In the genomic region with DNA sequence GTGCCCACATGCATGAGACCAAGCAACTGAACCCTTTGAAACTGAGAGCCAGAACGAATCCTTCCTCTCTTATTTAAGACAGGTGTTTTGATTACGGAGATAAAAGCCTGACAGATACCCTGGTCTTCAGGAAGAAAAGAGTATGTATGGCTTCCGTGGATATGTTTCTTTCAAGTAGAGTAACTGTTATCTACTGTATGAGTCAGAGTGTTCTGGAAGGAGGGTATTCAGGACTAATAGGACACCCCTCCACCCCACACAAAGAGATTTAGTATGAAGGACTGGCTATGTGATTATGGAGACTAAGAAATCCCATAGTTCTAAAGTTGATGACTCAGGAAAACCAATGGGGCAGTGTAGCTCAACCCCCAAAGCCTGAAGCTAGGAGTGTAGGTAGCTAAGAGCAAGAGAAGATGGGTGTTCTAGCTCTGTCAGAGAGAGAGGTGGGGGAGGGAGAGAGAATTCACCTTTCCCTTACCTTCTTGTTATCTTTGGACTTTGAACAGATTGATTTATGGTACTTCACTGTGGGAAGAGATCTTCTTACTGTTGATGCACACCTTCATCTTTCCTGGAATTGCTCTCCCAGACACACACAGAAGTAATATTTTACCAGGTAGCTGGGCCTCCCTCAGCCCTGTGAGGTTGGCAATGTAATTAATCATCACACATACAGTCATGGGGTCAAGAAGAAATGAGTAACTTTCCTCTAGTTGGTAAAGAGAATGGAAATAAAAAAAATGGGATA, we compare ENCODE assay signal across 28 mouse cellular contexts.
DNase-seq lines count a peak whose midpoint lies in the region; ATAC-seq and TF ChIP-seq lines count a peak whose summit lies in the region.
"Had no signal": no experiment of that assay in that cellular context is flagged by ENCODE, and none has a peak within 500 bp of the region (broad histone marks: within the 10 kb centered on the region; RNA-seq: fewer than 3 reads in every experiment).

No protein-coding gene starts in this region.

- 0 out of 2 replicates have a peak, but pooled peaks have one; percentile 46 for ATAC-seq in kidney, embryonic 15.5 days (replicated peaks; ENCODE audit: low FRiP score)
- ATAC-seq in kidney, embryonic 14.5 days (ENCODE audit: low FRiP score, low TSS enrichment) = no peak
- peak; percentile 81 for ATAC-seq in liver, postnatal 0 days
- ATAC-seq in megakaryocyte-erythroid progenitor cell, adult 5-6 weeks (replicated peaks; ENCODE audit: low FRiP score, low TSS enrichment, poor library complexity, severe bottlenecking) = no peak
- ATAC-seq: CD4-positive, CD25-positive, alpha-beta regulatory T cell, adult 4 months; forebrain, embryonic 14.5 days; midbrain, embryonic 15.5 days had no signal

- no peak overlapping the region for H3K9ac ChIP-seq in kidney, embryonic 15.5 days
- no peak overlapping the region for H3K9ac ChIP-seq in kidney, embryonic 14.5 days (ENCODE audit: low read depth, low read length)
- H3K9ac ChIP-seq in liver, postnatal 0 days (replicated peaks) = no peak overlapping the region
- H3K9ac ChIP-seq: embryonic facial prominence, embryonic 12.5 days; heart, embryonic 13.5 days; hindbrain, embryonic 14.5 days; limb, embryonic 13.5 days; liver, embryonic 14.5 days; lung, embryonic 14.5 days; midbrain, embryonic 15.5 days; neural tube, embryonic 15.5 days had no signal

- no peak overlapping the region for H3K27ac ChIP-seq in kidney, embryonic 15.5 days
- no peak overlapping the region for H3K27ac ChIP-seq in kidney, embryonic 14.5 days (ENCODE audit: low read depth, low read length)
- H3K27ac ChIP-seq in liver, postnatal 0 days (ENCODE audit: low read depth) = no peak overlapping the region
- peak overlapping the region; percentile 50; the same call in 1 of the 2 replicates for H3K27ac ChIP-seq in small intestine, adult 2 months (ENCODE audit: insufficient read depth, low read depth, low read length)
- H3K27ac ChIP-seq: embryonic facial prominence, embryonic 12.5 days; heart, embryonic 13.5 days; hindbrain, embryonic 14.5 days; limb, embryonic 13.5 days; liver, embryonic 14.5 days; midbrain, embryonic 10.5 days; midbrain, embryonic 15.5 days; neural tube, embryonic 15.5 days had no signal

- no peak for TF ChIP-seq CTCF in liver, postnatal 0 days (IDR thresholded peaks at IDR 0.05; ENCODE audit: low read depth)
- no peak for TF ChIP-seq CTCF in small intestine, adult 2 months (IDR thresholded peaks at IDR 0.05; ENCODE audit: extremely low read depth, insufficient read length, insufficient replicate concordance, low read depth, low read length)

- no peak for TF ChIP-seq POLR2A in small intestine, adult 2 months (IDR thresholded peaks at IDR 0.05; ENCODE audit: low read depth, low read length)

- no peaks in the 10 kb centered on the region for H3K4me1 ChIP-seq in kidney, embryonic 15.5 days
- H3K4me1 ChIP-seq in kidney, embryonic 14.5 days (ENCODE audit: control insufficient read depth, insufficient read depth, low read length) = no peaks in the 10 kb centered on the region
- 0 out of 2 replicates have a peak, but pooled peaks cover 3% of the 10 kb centered on the region for H3K4me1 ChIP-seq in liver, postnatal 0 days (ENCODE audit: insufficient read depth)
- H3K4me1 ChIP-seq in small intestine, adult 2 months (ENCODE audit: control insufficient read depth, insufficient read depth, insufficient read length, low read length) = peaks cover 2% of the 10 kb centered on the region; the same call in 1 of the 2 replicates
- H3K4me1 ChIP-seq: neural tube, embryonic 15.5 days had no signal

- no peaks in the 10 kb centered on the region for H3K27me3 ChIP-seq in kidney, embryonic 15.5 days
- no peaks in the 10 kb centered on the region for H3K27me3 ChIP-seq in kidney, embryonic 14.5 days (ENCODE audit: control insufficient read depth, insufficient read depth, low read length)
- no peaks in the 10 kb centered on the region for H3K27me3 ChIP-seq in liver, postnatal 0 days (ENCODE audit: insufficient read depth, low read length)
- H3K27me3 ChIP-seq in small intestine, adult 2 months (ENCODE audit: control insufficient read depth, insufficient read depth, low read length) = no peaks in the 10 kb centered on the region
- H3K27me3 ChIP-seq: embryonic facial prominence, embryonic 12.5 days; heart, embryonic 13.5 days; limb, embryonic 13.5 days; midbrain, embryonic 15.5 days; neural tube, embryonic 15.5 days had no signal

- WGBS in kidney, embryonic 15.5 days = 92% methylated on average over 3 of the region's 3 CpGs
- WGBS in kidney, embryonic 14.5 days = 91% methylated on average over 3 of the region's 3 CpGs
- WGBS in liver, postnatal 0 days (ENCODE audit: insufficient replicate concordance) = 78% methylated on average over 3 of the region's 3 CpGs
- 37% methylated on average over 3 of the region's 3 CpGs for WGBS in small intestine, adult 2 months

- peak; percentile 41; the same call in 1 of the 2 replicates for TF ChIP-seq EP300 in liver, postnatal 0 days (IDR thresholded peaks at IDR 0.05; ENCODE audit: low read depth)

- no peak overlapping the region for H3K4me3 ChIP-seq in kidney, embryonic 15.5 days (replicated peaks)
- H3K4me3 ChIP-seq in kidney, embryonic 14.5 days (ENCODE audit: low read length) = no peak overlapping the region
- H3K4me3 ChIP-seq in liver, postnatal 0 days (ENCODE audit: low read depth, low read length) = no peak overlapping the region
- no peak overlapping the region for H3K4me3 ChIP-seq in small intestine, adult 2 months (ENCODE audit: low read depth, low read length)
- H3K4me3 ChIP-seq: embryonic facial prominence, embryonic 12.5 days; heart, embryonic 13.5 days; limb, embryonic 13.5 days; midbrain, embryonic 10.5 days; midbrain, embryonic 15.5 days; neural tube, embryonic 15.5 days had no signal

- H3K9me3 ChIP-seq in kidney, embryonic 15.5 days (replicated peaks) = no peaks in the 10 kb centered on the region
- no peaks in the 10 kb centered on the region for H3K9me3 ChIP-seq in kidney, embryonic 14.5 days (ENCODE audit: control insufficient read depth, low read length)
- no peaks in the 10 kb centered on the region for H3K9me3 ChIP-seq in liver, postnatal 0 days (ENCODE audit: low read length)
- H3K9me3 ChIP-seq: embryonic facial prominence, embryonic 12.5 days; heart, embryonic 13.5 days; limb, embryonic 13.5 days; midbrain, embryonic 10.5 days; midbrain, embryonic 15.5 days; neural tube, embryonic 15.5 days had no signal

- DNase-seq in liver, postnatal 0 days = no peak
- no peak for DNase-seq in liver
- DNase-seq in thymus, postnatal 0 days (ENCODE audit: low spot score) = no peak
- DNase-seq: adrenal gland, postnatal 25 days; cerebellum, adult 11-12 months; cerebellum, adult 9-11 months; embryo, embryonic 11 days; gastrocnemius, postnatal 25 days; heart, adult 18-20 months; heart, postnatal 10 days; lung, embryonic 14.5 days; lung, postnatal 14 days; right cerebral cortex, postnatal 25 days; spleen, adult 18-20 months had no signal

- H3K36me3 ChIP-seq in kidney, embryonic 15.5 days = no peaks in the 10 kb centered on the region
- H3K36me3 ChIP-seq in kidney, embryonic 14.5 days (ENCODE audit: control insufficient read depth, insufficient read depth, low read length) = no peaks in the 10 kb centered on the region
- no peaks in the 10 kb centered on the region for H3K36me3 ChIP-seq in liver, postnatal 0 days (replicated peaks; ENCODE audit: insufficient read depth, low read length)
- H3K36me3 ChIP-seq in small intestine, adult 2 months (ENCODE audit: control insufficient read depth, insufficient read depth, low read length) = no peaks in the 10 kb centered on the region
- H3K36me3 ChIP-seq: embryonic facial prominence, embryonic 12.5 days; heart, embryonic 13.5 days; limb, embryonic 13.5 days; midbrain, embryonic 10.5 days; midbrain, embryonic 15.5 days; neural tube, embryonic 15.5 days had no signal

- no peak overlapping the region for H3K4me2 ChIP-seq in kidney, embryonic 15.5 days
- no peak overlapping the region for H3K4me2 ChIP-seq in kidney, embryonic 14.5 days (replicated peaks; ENCODE audit: low read depth, low read length)
- no peak overlapping the region for H3K4me2 ChIP-seq in liver, postnatal 0 days (ENCODE audit: low read depth, low read length)
- H3K4me2 ChIP-seq: embryonic facial prominence, embryonic 12.5 days; heart, embryonic 13.5 days; hindbrain, embryonic 14.5 days; limb, embryonic 13.5 days; lung, embryonic 14.5 days; midbrain, embryonic 15.5 days; neural tube, embryonic 15.5 days had no signal

Comparison
In these comparisons a context has a peak if more than half of its experiments do, and no peak if none do; other contexts are left out.
1. ATAC-seq: peak in kidney, embryonic 15.5 days (single experiment) and liver, postnatal 0 days (single experiment); none in kidney, embryonic 14.5 days (single experiment) and megakaryocyte-erythroid progenitor cell, adult 5-6 weeks (single experiment).